Mouse (Mus musculus) ES-E14 (cell line): Measurements from ENCODE around the gene Ntrk3.

Experiments
- HCFC1 ChIP-seq: IDR thresholded peaks from 2 replicates; pipeline ENCODE4 v1.6.1; 2012; ENCODE audit warnings: low read length, inconsistent platforms, borderline replicate concordance; ENCODE audit not compliant: insufficient read depth
- ZC3H11A ChIP-seq: IDR thresholded peaks from 2 replicates; pipeline ENCODE4 v1.6.1; 2012; ENCODE audit warnings: low read depth, mild to moderate bottlenecking, inconsistent platforms, low read length, borderline replicate concordance
- ZNF384 ChIP-seq: IDR thresholded peaks from 2 replicates; pipeline ENCODE4 v1.6.1; 2012; ENCODE audit warnings: low read depth, low read length, inconsistent platforms

GRCm38 (mm10) chr7:78145251-78145650, 592.6 kb downstream of the Ntrk3 start:
- TF ChIP-seq ZC3H11A: no peak
- no peak for TF ChIP-seq HCFC1
- no peak for TF ChIP-seq ZNF384
